Mouse (Mus musculus) forebrain, embryonic 14.5 days (tissue): ENCODE data around the gene Slc25a42. TPM values are rescaled to one million over a fixed set of nuclear protein-coding genes. Genes with fewer than 3 reads are reported as not detected.

Source experiments
- ATAC-seq: fragments of 200-750 bp; cut with Nextera tagmentation; 2 replicates; pipeline ENCODE4 v1.8.0; 2017; ENCODE audit warnings: mild to moderate bottlenecking, moderate library complexity
- DNase-seq: peaks from one replicate; pipeline ENCODE4 v3.0.0-alpha.2; 2015; ENCODE audit warnings: low spot score
- H3K27ac ChIP-seq: fragments of 300-500 bp; sonication (generic); 2 replicates; pipeline ENCODE4 v1.5.1; 2014; ENCODE audit warnings: low read depth, mild to moderate bottlenecking, control low read depth, low read length, moderate library complexity
- H3K27me3 ChIP-seq: fragments of 300-500 bp; sonication (generic); replicated peaks from 2 replicates; pipeline ENCODE4 v1.6.1; 2014; ENCODE audit warnings: low read length, control low read depth, mixed read lengths; ENCODE audit not compliant: control insufficient read depth, insufficient read depth
- H3K36me3 ChIP-seq: fragments of 300-500 bp; sonication (generic); 2 replicates; pipeline ENCODE4 v1.6.1; 2014; ENCODE audit warnings: low read length, control low read depth; ENCODE audit not compliant: control insufficient read depth, insufficient read depth
- H3K4me1 ChIP-seq: fragments of 300-500 bp; sonication (generic); 2 replicates; pipeline ENCODE4 v1.6.1; 2014; ENCODE audit warnings: antibody characterized with exemption, low read length, control low read depth; ENCODE audit not compliant: control insufficient read depth, insufficient read depth
- H3K4me2 ChIP-seq: fragments of 300-500 bp; sonication (generic); 2 replicates; pipeline ENCODE4 v1.6.1; 2014; ENCODE audit warnings: mild to moderate bottlenecking, control low read depth, low read length
- H3K4me3 ChIP-seq: fragments of 300-500 bp; sonication (generic); 2 replicates; pipeline ENCODE4 v1.5.1; 2014; ENCODE audit warnings: low read depth, low read length, control low read depth
- H3K9ac ChIP-seq: fragments of 300-500 bp; sonication (generic); 2 replicates; pipeline ENCODE4 v1.6.1; 2014; ENCODE audit warnings: mild to moderate bottlenecking, low read length, control low read depth, moderate library complexity
- H3K9me3 ChIP-seq: fragments of 300-500 bp; sonication (generic); replicated peaks from 2 replicates; pipeline ENCODE4 v1.6.1; 2016; ENCODE audit warnings: low read length, control low read depth, mixed read lengths; ENCODE audit not compliant: control insufficient read depth
- WGBS: fragments of 180-500 bp; shearing (Covaris S2); extraction: QIAGEN DNeasy Blood & Tissue Kit; methylation state at CpG from one replicate; pipeline ENCODE4 v1.1.7; 2014; 5-methylcytosine and 5-hydroxymethylcytosine counted together
- polyA plus RNA-seq: library from polyadenylated mRNA; unstranded; fragments of >200 nt; fragmentation: Nextera tagmentation; extraction: Ambion mirVana; gene quantifications from 2 replicates; pipeline ENCODE4 v1.2.1, GENCODE M21; 2014

Slc25a42 gene
- 2.3 and 3.3 TPM in 2 replicates for polyA plus RNA-seq

- ATAC-seq (peak; percentile 99), DNase-seq (peak; percentile 100)
- no peaks in the 10 kb centered on the region for H3K9me3 ChIP-seq
- peak within 1 kb of the TSS; percentile 60 for H3K4me3 ChIP-seq
- H3K27ac ChIP-seq: 0 out of 2 replicates have a peak within 1 kb of the TSS, but pooled peaks have one; percentile 46
- H3K4me1 ChIP-seq: peaks cover 7% of the 10 kb centered on the region; the same call in 1 of the 2 replicates
- H3K36me3 ChIP-seq: no peaks in the 10 kb centered on the region
- peak within 1 kb of the TSS; percentile 96 for H3K4me2 ChIP-seq
- under 1% methylated on average over 58 of the region's 66 CpGs for WGBS
- peak within 1 kb of the TSS; percentile 66 for H3K9ac ChIP-seq
- no peaks in the 10 kb centered on the region for H3K27me3 ChIP-seq
Measured at GRCm38 (mm10) chr8:70212112-70213055, at the start of gene Slc25a42. Gene Slc25a42, minus strand, starts transcription at chr8:70212305.

- no peaks in the 10 kb centered on the region for H3K27me3 ChIP-seq
- H3K4me3 ChIP-seq: no peak overlapping the region
- peaks cover 99% of the 10 kb centered on the region for H3K36me3 ChIP-seq
- H3K4me2 ChIP-seq: no peak overlapping the region
- H3K27ac ChIP-seq: no peak overlapping the region
- H3K4me1 ChIP-seq: no peaks in the 10 kb centered on the region
- H3K9ac ChIP-seq: no peak overlapping the region
- 87% methylated on average over 2 of the region's 2 CpGs for WGBS
- ATAC-seq: no peak
- H3K9me3 ChIP-seq: no peaks in the 10 kb centered on the region
- no peak for DNase-seq
Measured at GRCm38 (mm10) chr8:70259043-70259442, 46.9 kb upstream of the Slc25a42 start.

GRCm38 (mm10) chr8:70258600-70258999 lies 46.5 kb upstream of the Slc25a42 start:
- H3K36me3 ChIP-seq: peaks cover 99% of the 10 kb centered on the region
- H3K4me1 ChIP-seq: no peaks in the 10 kb centered on the region
- no peak overlapping the region for H3K9ac ChIP-seq
- ATAC-seq (no peak), DNase-seq (no peak)
- H3K4me2 ChIP-seq: no peak overlapping the region
- no peaks in the 10 kb centered on the region for H3K27me3 ChIP-seq
- H3K9me3 ChIP-seq: no peaks in the 10 kb centered on the region
- H3K4me3 ChIP-seq: no peak overlapping the region
- no peak overlapping the region for H3K27ac ChIP-seq
- 93% methylated on average over 5 of the region's 5 CpGs for WGBS

GRCm38 (mm10) chr8:70257456-70257855 lies 45.4 kb upstream of the Slc25a42 start:
- ATAC-seq (no peak), DNase-seq (no peak)
- no peak overlapping the region for H3K4me2 ChIP-seq
- no peak overlapping the region for H3K9ac ChIP-seq
- H3K4me3 ChIP-seq: no peak overlapping the region
- no peaks in the 10 kb centered on the region for H3K27me3 ChIP-seq
- H3K9me3 ChIP-seq: no peaks in the 10 kb centered on the region
- peaks cover 99% of the 10 kb centered on the region for H3K36me3 ChIP-seq
- WGBS: 76% methylated on average over 3 of the region's 3 CpGs
- no peaks in the 10 kb centered on the region for H3K4me1 ChIP-seq
- H3K27ac ChIP-seq: no peak overlapping the region

- Histone ChIP-seq H3K9ac (no peak overlapping the region), H3K4me2 (no peak overlapping the region), H3K27ac (no peak overlapping the region), H3K4me1 (no peaks in the 10 kb centered on the region), H3K27me3 (no peaks in the 10 kb centered on the region), H3K36me3 (peaks cover 99% of the 10 kb centered on the region), H3K9me3 (no peaks in the 10 kb centered on the region), H3K4me3 (no peak overlapping the region)
- WGBS: 83% methylated on average over 1 of the region's 1 CpGs
- no peak for DNase-seq
- ATAC-seq: no peak
Measured at GRCm38 (mm10) chr8:70254628-70255027, 42.5 kb upstream of the Slc25a42 start.

- no peak overlapping the region for H3K4me2 ChIP-seq
- no peaks in the 10 kb centered on the region for H3K9me3 ChIP-seq
- DNase-seq: no peak
- no peak overlapping the region for H3K9ac ChIP-seq
- no peak overlapping the region for H3K27ac ChIP-seq
- H3K4me1 ChIP-seq: no peaks in the 10 kb centered on the region
- no peak for ATAC-seq
- no peaks in the 10 kb centered on the region for H3K27me3 ChIP-seq
- 92% methylated on average over 3 of the region's 3 CpGs for WGBS
- peaks cover 93% of the 10 kb centered on the region for H3K36me3 ChIP-seq
- H3K4me3 ChIP-seq: no peak overlapping the region
Measured at GRCm38 (mm10) chr8:70247841-70248240, 35.7 kb upstream of the Slc25a42 start.

GRCm38 (mm10) chr8:70246622-70247021 lies 34.5 kb upstream of the Slc25a42 start:
- H3K4me1 ChIP-seq: no peaks in the 10 kb centered on the region
- ATAC-seq: no peak
- no peak overlapping the region for H3K4me2 ChIP-seq
- no peak overlapping the region for H3K9ac ChIP-seq
- H3K9me3 ChIP-seq: no peaks in the 10 kb centered on the region
- DNase-seq: no peak
- H3K27me3 ChIP-seq: no peaks in the 10 kb centered on the region
- peaks cover 93% of the 10 kb centered on the region for H3K36me3 ChIP-seq
- 92% methylated on average over 6 of the region's 6 CpGs for WGBS
- no peak overlapping the region for H3K4me3 ChIP-seq
- H3K27ac ChIP-seq: no peak overlapping the region

GRCm38 (mm10) chr8:70240642-70241041 lies 28.5 kb upstream of the Slc25a42 start:
- WGBS: 90% methylated on average over 5 of the region's 5 CpGs

GRCm38 (mm10) chr8:70237842-70238241 lies 25.7 kb upstream of the Slc25a42 start:
- no peaks in the 10 kb centered on the region for H3K27me3 ChIP-seq
- DNase-seq (no peak), ATAC-seq (no peak)
- H3K9me3 ChIP-seq: no peaks in the 10 kb centered on the region
- peaks cover 13% of the 10 kb centered on the region for H3K4me1 ChIP-seq
- 89% methylated on average over 2 of the region's 2 CpGs for WGBS
- H3K4me2 ChIP-seq: no peak overlapping the region
- no peak overlapping the region for H3K4me3 ChIP-seq
- H3K27ac ChIP-seq: no peak overlapping the region
- H3K9ac ChIP-seq: no peak overlapping the region
- peaks cover 64% of the 10 kb centered on the region for H3K36me3 ChIP-seq

More at GRCm38 (mm10) chr8:70240642-70241041, 28.5 kb upstream of the Slc25a42 start:
- Histone ChIP-seq H3K9ac (no peak overlapping the region), H3K36me3 (peaks cover 89% of the 10 kb centered on the region), H3K4me1 (peaks cover 2% of the 10 kb centered on the region; the same call in 1 of the 2 replicates), H3K9me3 (no peaks in the 10 kb centered on the region), H3K4me2 (no peak overlapping the region), H3K27ac (no peak overlapping the region), H3K27me3 (no peaks in the 10 kb centered on the region), H3K4me3 (no peak overlapping the region)
- ATAC-seq (no peak), DNase-seq (no peak)
